Mouse (Mus musculus): ENCODE data around the gene Vgf. TPM values are rescaled to one million over a fixed set of nuclear protein-coding genes. Genes with fewer than 3 reads are reported as not detected.
A peak's percentile ranks its signal among the peaks of the same experiment; 100 is the strongest.

Gene Vgf
- polyA plus RNA-seq, 1 experiment from 2014 or later: 0.35 TPM

DNA sequence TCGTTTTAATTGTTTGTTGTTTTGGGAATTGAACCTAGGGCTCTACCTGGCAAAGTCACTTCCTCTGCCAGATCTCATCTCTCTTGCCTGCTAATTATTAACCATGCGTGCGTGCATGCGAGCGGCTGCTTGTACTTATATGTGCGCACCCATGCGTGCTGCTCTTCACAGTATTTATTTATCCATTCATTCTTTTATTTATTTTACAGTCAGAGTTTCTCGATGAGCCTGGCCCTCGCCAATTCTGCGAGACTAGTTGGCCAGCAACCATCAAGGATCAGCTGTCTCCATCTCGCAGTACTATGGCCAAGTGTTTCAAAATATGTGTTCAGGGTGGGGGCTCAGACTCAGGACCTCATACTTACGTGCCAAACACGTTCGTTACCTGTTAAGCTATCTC is 51.8 kb downstream of the Vgf start:
- 89% methylated on average over 14 of the region's 14 CpGs for WGBS
- Histone ChIP-seq H3K27ac (no peak overlapping the region), H3K4me3 (no peak overlapping the region), H3K9me3 (no peaks in the 10 kb centered on the region), H3K27me3 (ENCODE audit: poor library complexity, severe bottlenecking) (no peaks in the 10 kb centered on the region), H3K36me3 (replicated peaks) (no peaks in the 10 kb centered on the region), H3K4me1 (peaks cover 28% of the 10 kb centered on the region)
- no peak for DNase-seq (ENCODE audit: extremely low spot score, low spot score)

DNA sequence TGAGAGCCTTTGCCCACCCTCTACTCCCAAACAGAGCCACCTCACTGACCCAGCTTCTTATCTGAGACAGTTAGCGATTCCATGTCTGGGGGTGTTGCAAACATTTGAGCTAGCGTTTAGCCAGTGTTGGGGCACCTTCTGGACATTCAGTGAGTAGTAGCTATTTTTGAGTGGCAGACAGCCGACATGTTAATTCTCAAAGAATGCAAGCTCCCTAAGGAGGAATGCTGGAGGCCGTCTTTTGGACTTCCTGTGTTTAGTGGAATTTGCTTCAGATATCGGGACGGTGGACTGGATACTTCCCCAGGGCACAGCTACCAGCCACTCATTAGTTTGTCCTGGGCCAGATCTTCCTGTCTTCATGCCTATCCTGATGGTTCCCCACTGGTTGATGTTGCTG is 52.4 kb downstream of the Vgf start:
- Histone ChIP-seq H3K4me1 (peaks cover 28% of the 10 kb centered on the region), H3K4me3 (no peak overlapping the region), H3K9me3 (no peaks in the 10 kb centered on the region), H3K36me3 (replicated peaks) (no peaks in the 10 kb centered on the region), H3K27me3 (ENCODE audit: poor library complexity, severe bottlenecking) (no peaks in the 10 kb centered on the region), H3K27ac (no peak overlapping the region)
- 71% methylated on average over 6 of the region's 6 CpGs for WGBS
- no peak for DNase-seq (ENCODE audit: extremely low spot score, low spot score)

DNA sequence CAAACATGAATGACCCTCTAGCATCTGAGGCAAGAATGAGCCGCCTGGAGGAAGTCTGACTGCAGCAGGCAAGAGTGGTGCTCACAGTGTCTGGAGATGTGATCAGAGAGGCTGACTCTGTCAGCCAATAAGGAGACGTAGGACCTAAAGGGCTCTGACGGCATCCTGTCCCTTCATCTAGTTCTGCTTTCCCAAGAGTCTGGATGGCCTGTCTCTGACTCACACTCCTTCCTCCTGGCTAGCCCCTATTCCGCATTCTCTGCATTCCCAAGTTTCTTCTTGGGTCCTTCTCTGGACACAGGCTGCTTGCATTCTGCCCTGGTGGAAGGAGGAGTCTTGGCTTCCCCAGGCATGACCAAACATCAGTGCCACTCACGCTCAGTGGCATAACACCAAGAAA is 53.7 kb downstream of the Vgf start:
- Histone ChIP-seq H3K9me3 (no peaks in the 10 kb centered on the region), H3K36me3 (replicated peaks) (no peaks in the 10 kb centered on the region), H3K4me3 (no peak overlapping the region), H3K27me3 (ENCODE audit: poor library complexity, severe bottlenecking) (no peaks in the 10 kb centered on the region), H3K4me1 (peaks cover 19% of the 10 kb centered on the region), H3K27ac (no peak overlapping the region)
- WGBS: 67% methylated on average over 5 of the region's 5 CpGs
- DNase-seq (ENCODE audit: extremely low spot score, low spot score): no peak

MicroRNA genes within 50 kb of the gene (microRNA counts, 519-probe panel; counts per million panel counts)
- 341 counts per million, percentile 65 among the panel's probes with 10 or more counts for microRNA mmu-miR-702

Small RNA genes within 50 kb of the gene (microRNA-seq; reads per million reads assigned to microRNA genes)
- 101 reads per million, percentile 48 among the genes with 10 or more reads in this experiment for gene Mir702

Other genes starting within 250 kb of the Vgf start
- gene Col26a1, start 143.2 kb upstream of the Vgf start, polyA plus RNA-seq (2016; fragmentation: Nextera tagmentation; extraction: Ambion mirVana): 48.6 and 48.9 TPM in 2 replicates
- gene Ift22, start 118.2 kb upstream of the Vgf start, polyA plus RNA-seq (2016; fragmentation: Nextera tagmentation; extraction: Ambion mirVana): 107 and 113 TPM in 2 replicates
- 243 and 263 TPM in 2 replicates for gene Fis1, start 73.1 kb upstream of the Vgf start, polyA plus RNA-seq (2016; fragmentation: Nextera tagmentation; extraction: Ambion mirVana)
- 0.35 and 0.52 TPM in 2 replicates for gene Cldn15, start 59.8 kb upstream of the Vgf start, polyA plus RNA-seq (2016; fragmentation: Nextera tagmentation; extraction: Ambion mirVana)
- gene Plod3, start 39.4 kb upstream of the Vgf start, polyA plus RNA-seq (2016; fragmentation: Nextera tagmentation; extraction: Ambion mirVana): 35.7 and 40.7 TPM in 2 replicates
- gene Znhit1, start 38.4 kb upstream of the Vgf start, polyA plus RNA-seq (2016; fragmentation: Nextera tagmentation; extraction: Ambion mirVana): 102 and 107 TPM in 2 replicates
- 195 and 198 TPM in 2 replicates for gene Ap1s1, start 19.7 kb downstream of the Vgf start, polyA plus RNA-seq (2016; fragmentation: Nextera tagmentation; extraction: Ambion mirVana)
- gene Serpine1, start 45.9 kb downstream of the Vgf start, polyA plus RNA-seq (2016; fragmentation: Nextera tagmentation; extraction: Ambion mirVana): 0.10 and 0.17 TPM in 2 replicates
- gene Trim56, start 89.8 kb downstream of the Vgf start, polyA plus RNA-seq (2016; fragmentation: Nextera tagmentation; extraction: Ambion mirVana): 4.6 and 5.0 TPM in 2 replicates
- gene Muc3, start 122.9 kb downstream of the Vgf start, polyA plus RNA-seq (2016; fragmentation: Nextera tagmentation; extraction: Ambion mirVana): not detected in 2 replicates
- gene Muc3a, start 186.0 kb downstream of the Vgf start, polyA plus RNA-seq (2016; fragmentation: Nextera tagmentation; extraction: Ambion mirVana): not detected in 2 replicates

Data from forebrain, embryonic 10.5 days (tissue).